In the genomic region with DNA sequence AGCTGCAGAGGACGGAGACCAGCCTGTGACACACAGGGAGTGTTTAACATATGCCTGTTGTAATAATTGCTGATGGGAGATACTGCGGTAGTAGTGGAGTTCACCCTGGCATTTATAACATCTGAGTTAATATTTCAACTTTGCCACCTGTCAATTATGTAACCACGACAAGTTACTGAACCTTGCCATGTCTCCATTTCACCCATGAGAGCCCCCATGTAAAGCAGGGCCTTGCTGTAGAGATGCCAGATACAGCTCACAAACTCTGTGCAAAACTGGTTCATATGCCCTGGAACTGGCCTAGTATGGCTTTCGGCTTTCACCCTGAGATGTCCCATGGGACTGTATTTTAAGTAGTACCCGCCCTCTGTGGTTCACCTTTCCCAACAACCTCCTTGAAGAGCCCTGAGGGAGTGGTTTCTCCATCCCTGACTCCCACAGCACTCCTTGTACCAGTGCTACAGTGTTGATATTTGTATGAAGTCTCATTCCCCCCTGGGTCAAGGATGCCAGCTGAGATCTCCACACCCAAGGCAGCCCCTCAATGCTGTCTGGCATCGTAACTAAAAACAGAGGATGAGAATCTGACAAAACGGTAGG, we compare ENCODE assay signal across 28 mouse cellular contexts.
DNase-seq lines count a peak whose midpoint lies in the region; ATAC-seq and TF ChIP-seq lines count a peak whose summit lies in the region.
"Had no signal": no experiment of that assay in that cellular context is flagged by ENCODE, and none has a peak within 500 bp of the region (broad histone marks: within the 10 kb centered on the region; RNA-seq: fewer than 3 reads in every experiment).

No protein-coding gene starts in this region.

- no peak for TF ChIP-seq POLR2A in lung, adult 2 months (IDR thresholded peaks at IDR 0.05; ENCODE audit: borderline replicate concordance, extremely low read depth, low read depth, low read length)

- ATAC-seq in midbrain, embryonic 11.5 days (ENCODE audit: low FRiP score), result no peak
- no peak for ATAC-seq in midbrain, embryonic 14.5 days (ENCODE audit: low FRiP score, low TSS enrichment)
- ATAC-seq in kidney, postnatal 0 days (replicated peaks; ENCODE audit: low FRiP score, low read depth), result peak; percentile 65; the same call in 1 of the 2 replicates
- no peak for ATAC-seq in monocyte, adult 5-6 weeks (replicated peaks; ENCODE audit: insufficient number of reproducible peaks, low FRiP score, low TSS enrichment, poor library complexity, severe bottlenecking)
- ATAC-seq: forebrain, embryonic 15.5 days; hindbrain, postnatal 0 days; intestine, embryonic 15.5 days had no signal

- no peak for TF ChIP-seq CTCF in kidney, postnatal 0 days (IDR thresholded peaks at IDR 0.05; ENCODE audit: low read depth)
- no peak for TF ChIP-seq CTCF in lung, adult 2 months (IDR thresholded peaks at IDR 0.05; ENCODE audit: insufficient read depth, low read length)

- no peak overlapping the region for H3K4me3 ChIP-seq in midbrain, embryonic 11.5 days (ENCODE audit: low read depth, low read length)
- H3K4me3 ChIP-seq in midbrain, embryonic 14.5 days (replicated peaks; ENCODE audit: low read depth, low read length), result no peak overlapping the region
- no peak overlapping the region for H3K4me3 ChIP-seq in kidney, postnatal 0 days (replicated peaks; ENCODE audit: low read depth, low read length)
- no peak overlapping the region for H3K4me3 ChIP-seq in lung, adult 2 months (replicated peaks; ENCODE audit: extremely low read depth, low read depth, low read length)
- H3K4me3 ChIP-seq: embryonic facial prominence, embryonic 13.5 days; forebrain, embryonic 10.5 days; forebrain, embryonic 15.5 days; gastrocnemius, adult 2 months; hindbrain, embryonic 12.5 days; intestine, embryonic 15.5 days; liver, embryonic 15.5 days; lung, embryonic 15.5 days; midbrain, embryonic 12.5 days; neural tube, embryonic 15.5 days had no signal

- no peak overlapping the region for H3K9ac ChIP-seq in midbrain, embryonic 11.5 days (ENCODE audit: low read length)
- H3K9ac ChIP-seq in midbrain, embryonic 14.5 days (replicated peaks; ENCODE audit: low read length), result no peak overlapping the region
- H3K9ac ChIP-seq in kidney, postnatal 0 days (ENCODE audit: low read depth, low read length), result no peak overlapping the region
- H3K9ac ChIP-seq: embryonic facial prominence, embryonic 13.5 days; forebrain, embryonic 15.5 days; hindbrain, embryonic 12.5 days; intestine, embryonic 15.5 days; liver, embryonic 15.5 days; lung, embryonic 15.5 days; midbrain, embryonic 12.5 days; neural tube, embryonic 15.5 days had no signal

- H3K4me1 ChIP-seq in midbrain, embryonic 11.5 days (ENCODE audit: control insufficient read depth, insufficient read depth, low read length), result no peaks in the 10 kb centered on the region
- no peaks in the 10 kb centered on the region for H3K4me1 ChIP-seq in midbrain, embryonic 14.5 days (ENCODE audit: control insufficient read depth, insufficient read depth, low read length)
- no peaks in the 10 kb centered on the region for H3K4me1 ChIP-seq in kidney, postnatal 0 days (replicated peaks; ENCODE audit: insufficient read depth, low read length)
- no peaks in the 10 kb centered on the region for H3K4me1 ChIP-seq in lung, adult 2 months (ENCODE audit: control insufficient read depth, insufficient read depth, low read length)
- H3K4me1 ChIP-seq: hindbrain, embryonic 12.5 days; intestine, embryonic 15.5 days; liver, embryonic 15.5 days; lung, embryonic 15.5 days; midbrain, embryonic 12.5 days had no signal

- peak; percentile 66 for DNase-seq in midbrain, embryonic 11.5 days (ENCODE audit: low spot score, missing footprints)
- DNase-seq in midbrain, embryonic 14.5 days, result no peak
- peak; percentile 80 for DNase-seq in kidney, adult 9 months
- no peak for DNase-seq in kidney, postnatal 0 days (ENCODE audit: low spot score)
- no peak for DNase-seq in thymus, postnatal 10 days (ENCODE audit: low spot score in 2 of 2)
- DNase-seq in lung, adult 2 months, result no peak
- DNase-seq: adrenal gland, adult 8-10 months; gastrocnemius, adult 2 months; gastrocnemius, postnatal 36 days; heart, adult 18-20 months; heart, postnatal 36 days; layer of hippocampus, adult 9-11 months; right cerebral cortex, postnatal 25 days; spleen, adult 18-20 months; thymus, postnatal 14 days had no signal

- no peaks in the 10 kb centered on the region for H3K27me3 ChIP-seq in midbrain, embryonic 11.5 days (ENCODE audit: control insufficient read depth, insufficient read depth, low read length)
- no peaks in the 10 kb centered on the region for H3K27me3 ChIP-seq in midbrain, embryonic 14.5 days (ENCODE audit: control insufficient read depth, insufficient read depth, low read length)
- H3K27me3 ChIP-seq in kidney, postnatal 0 days (ENCODE audit: insufficient read depth, low read length), result no peaks in the 10 kb centered on the region
- H3K27me3 ChIP-seq: CH12.LX; embryonic facial prominence, embryonic 13.5 days; forebrain, embryonic 15.5 days; hindbrain, embryonic 12.5 days; intestine, embryonic 15.5 days; liver, embryonic 15.5 days; lung, embryonic 15.5 days; midbrain, embryonic 12.5 days; neural tube, embryonic 15.5 days had no signal

- H3K9me3 ChIP-seq in midbrain, embryonic 11.5 days (ENCODE audit: control insufficient read depth, low read length), result no peaks in the 10 kb centered on the region
- H3K9me3 ChIP-seq in midbrain, embryonic 14.5 days (ENCODE audit: control insufficient read depth, low read length), result no peaks in the 10 kb centered on the region
- no peaks in the 10 kb centered on the region for H3K9me3 ChIP-seq in kidney, postnatal 0 days (replicated peaks; ENCODE audit: low read length)
- H3K9me3 ChIP-seq: embryonic facial prominence, embryonic 13.5 days; forebrain, embryonic 10.5 days; forebrain, embryonic 15.5 days; hindbrain, embryonic 12.5 days; intestine, embryonic 15.5 days; liver, embryonic 15.5 days; lung, embryonic 15.5 days; midbrain, embryonic 12.5 days; neural tube, embryonic 15.5 days had no signal

- H3K27ac ChIP-seq in midbrain, embryonic 11.5 days (ENCODE audit: low read depth, low read length), result no peak overlapping the region
- no peak overlapping the region for H3K27ac ChIP-seq in midbrain, embryonic 14.5 days (replicated peaks; ENCODE audit: low read depth, low read length)
- H3K27ac ChIP-seq in kidney, postnatal 0 days, result no peak overlapping the region
- H3K27ac ChIP-seq: embryonic facial prominence, embryonic 13.5 days; forebrain, embryonic 10.5 days; forebrain, embryonic 15.5 days; gastrocnemius, adult 2 months; hindbrain, embryonic 12.5 days; hindbrain, postnatal 0 days; intestine, embryonic 15.5 days; liver, embryonic 15.5 days; lung, embryonic 15.5 days; midbrain, embryonic 12.5 days; neural tube, embryonic 15.5 days had no signal

- no peak overlapping the region for H3K4me2 ChIP-seq in midbrain, embryonic 11.5 days
- no peak overlapping the region for H3K4me2 ChIP-seq in midbrain, embryonic 14.5 days (ENCODE audit: low read length)
- H3K4me2 ChIP-seq in kidney, postnatal 0 days (ENCODE audit: low read length), result no peak overlapping the region
- H3K4me2 ChIP-seq: embryonic facial prominence, embryonic 13.5 days; forebrain, embryonic 15.5 days; heart, embryonic 11.5 days; hindbrain, embryonic 12.5 days; intestine, embryonic 15.5 days; liver, embryonic 15.5 days; lung, embryonic 15.5 days; midbrain, embryonic 12.5 days; neural tube, embryonic 15.5 days had no signal

- no peaks in the 10 kb centered on the region for H3K36me3 ChIP-seq in midbrain, embryonic 11.5 days (ENCODE audit: control insufficient read depth, insufficient read depth, low read length)
- 0 out of 2 replicates have a peak, but pooled peaks cover 2% of the 10 kb centered on the region for H3K36me3 ChIP-seq in midbrain, embryonic 14.5 days (ENCODE audit: control insufficient read depth, insufficient read depth, low read length)
- 0 out of 2 replicates have a peak, but pooled peaks cover 7% of the 10 kb centered on the region for H3K36me3 ChIP-seq in kidney, postnatal 0 days (ENCODE audit: insufficient read depth, low read length)
- H3K36me3 ChIP-seq: forebrain, embryonic 15.5 days; intestine, embryonic 15.5 days; liver, embryonic 15.5 days; lung, embryonic 15.5 days; neural tube, embryonic 15.5 days had no signal

- WGBS in midbrain, embryonic 11.5 days, result 92% methylated on average over 7 of the region's 7 CpGs
- WGBS in midbrain, embryonic 14.5 days, result 91% methylated on average over 7 of the region's 7 CpGs
- 73% methylated on average over 7 of the region's 7 CpGs for WGBS in kidney, postnatal 0 days
- 84% methylated on average over 7 of the region's 7 CpGs for WGBS in lung, adult 2 months

Comparison
In these comparisons a context has a peak if more than half of its experiments do, and no peak if none do; other contexts are left out.
1. DNase-seq: peak in midbrain, embryonic 11.5 days (single experiment) and kidney, adult 9 months (single experiment); none in midbrain, embryonic 14.5 days (single experiment), kidney, postnatal 0 days (single experiment), thymus, postnatal 10 days (0 of 2) and lung, adult 2 months (single experiment).